Mouse (Mus musculus): Measurements from ENCODE around the gene Dab1. TPM values are rescaled to one million over a fixed set of nuclear protein-coding genes. Genes with fewer than 3 reads are reported as not detected.

Dab1 gene
- polyA plus RNA-seq, 1 experiment = 0.42 TPM

DNA sequence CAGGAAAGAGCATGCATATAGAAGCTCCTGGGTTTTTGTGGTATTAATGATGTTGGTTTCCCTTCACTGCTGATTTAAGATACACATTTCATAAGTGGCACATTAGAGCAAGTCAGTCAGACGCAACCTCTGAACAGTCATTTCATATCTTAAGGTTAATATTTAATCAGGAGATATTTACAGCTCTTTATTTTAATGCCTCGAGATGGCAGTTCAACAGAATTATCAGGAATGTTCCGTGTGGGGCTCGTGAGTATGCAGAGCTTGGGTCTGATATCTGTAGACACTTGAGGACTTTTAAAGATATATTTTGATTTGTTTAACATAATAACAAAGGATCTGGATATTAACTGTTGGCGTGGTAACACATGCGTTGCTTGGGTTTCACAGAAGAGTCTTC lies 892.7 kb downstream of the Dab1 start:
- no peak for DNase-seq (ENCODE audit: low read depth)

DNA sequence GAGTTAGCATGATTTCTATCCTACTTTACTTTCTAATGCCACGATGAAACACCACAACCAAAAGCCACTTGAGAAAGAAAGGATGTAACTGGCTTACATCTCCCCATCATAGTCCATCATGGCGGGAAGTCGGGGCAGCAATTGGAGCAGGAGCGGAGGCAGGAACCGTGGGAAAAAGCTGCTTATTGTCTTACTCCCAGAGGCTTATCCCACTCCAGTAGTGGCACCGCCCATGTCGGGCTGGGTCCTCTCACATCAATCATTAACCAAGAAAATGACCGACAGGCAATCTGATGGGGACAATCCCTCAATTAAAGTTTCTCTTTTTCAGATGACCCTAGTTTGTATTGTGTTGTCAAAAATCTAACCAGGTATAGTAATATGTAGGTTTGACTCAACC lies 893.4 kb downstream of the Dab1 start:
- DNase-seq (ENCODE audit: low read depth) = no peak

DNA sequence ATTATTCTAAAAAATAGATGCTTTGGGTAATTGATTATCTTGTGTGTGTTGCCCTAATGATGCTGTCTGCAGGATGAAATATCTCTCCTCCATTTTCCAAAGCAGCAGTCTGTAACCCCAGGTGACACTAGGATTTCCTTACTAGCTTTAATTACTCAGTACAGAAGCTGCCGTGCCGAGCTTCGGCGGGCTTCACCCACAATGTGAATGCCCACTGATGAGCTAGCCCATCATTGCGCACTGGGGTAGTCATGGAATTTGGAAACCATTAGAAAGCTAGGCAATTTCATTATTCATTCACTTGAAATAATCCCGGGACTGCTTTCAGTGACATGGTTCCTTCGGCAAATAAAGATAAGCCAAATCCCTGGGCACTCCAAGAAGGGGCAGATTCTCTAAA lies 894.5 kb downstream of the Dab1 start:
- DNase-seq (ENCODE audit: low read depth) = no peak

DNA sequence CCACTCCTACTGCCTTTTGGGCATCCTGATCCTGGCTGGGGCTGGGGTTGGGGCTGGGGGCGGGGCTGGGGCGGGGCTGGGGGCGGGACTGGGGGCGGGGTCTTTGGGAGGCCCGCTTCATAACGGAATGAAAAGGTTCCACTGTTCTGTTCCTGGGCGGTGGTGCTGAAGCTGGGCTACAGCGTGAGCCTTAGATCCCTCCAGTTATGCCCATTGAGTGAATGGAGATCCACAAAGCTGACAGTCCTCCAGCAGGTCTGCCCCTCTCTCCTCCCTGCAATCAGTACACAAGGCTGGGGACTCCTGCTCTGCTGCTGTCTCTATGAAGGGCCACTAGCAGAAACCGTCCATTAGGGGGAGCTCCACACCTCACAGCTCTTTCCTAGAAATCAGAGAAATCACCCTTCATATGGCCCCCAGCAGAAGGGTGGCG lies 895.4 kb downstream of the Dab1 start:
- DNase-seq (ENCODE audit: low read depth) = no peak

DNA sequence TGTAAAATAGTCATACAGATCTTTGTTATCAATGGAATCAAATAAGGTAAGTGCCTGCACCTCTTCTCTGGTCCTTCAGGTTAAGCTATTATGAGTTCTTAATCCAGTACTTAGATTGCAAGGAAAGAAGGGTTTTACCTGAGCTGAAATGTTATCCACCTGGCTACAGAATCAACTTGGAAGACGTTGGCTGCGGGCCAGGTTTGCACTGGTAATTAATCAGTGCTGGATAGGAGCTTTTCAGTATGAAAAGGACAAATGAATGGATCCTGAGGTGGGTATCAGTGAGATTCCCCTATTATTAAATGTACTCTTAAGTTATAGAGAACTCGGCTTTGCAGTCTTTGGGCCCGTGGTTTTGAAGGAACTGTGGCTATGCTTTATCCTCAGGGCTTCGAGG lies 896.5 kb downstream of the Dab1 start:
- DNase-seq (ENCODE audit: low read depth) = no peak

DNA sequence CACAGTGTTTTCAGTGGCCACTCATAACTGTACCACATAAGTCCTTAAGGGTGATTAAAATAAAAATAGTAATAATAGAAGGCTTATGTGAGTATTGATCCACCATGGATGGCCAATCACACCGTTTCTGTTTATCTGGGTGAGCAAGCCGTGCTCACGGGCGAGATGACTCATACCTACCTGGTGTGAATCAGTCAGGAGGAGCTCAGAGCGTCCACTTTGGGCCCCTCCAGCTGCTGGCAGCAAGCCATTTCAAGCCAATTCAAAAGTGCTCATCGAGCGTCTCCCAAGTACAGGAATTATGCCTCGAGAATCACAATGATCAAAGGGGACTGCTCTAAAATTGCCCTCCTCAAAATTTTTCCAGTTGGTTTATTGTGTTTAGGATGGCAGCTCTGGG lies 903.2 kb downstream of the Dab1 start:
- no peak for DNase-seq (ENCODE audit: low read depth)

DNA sequence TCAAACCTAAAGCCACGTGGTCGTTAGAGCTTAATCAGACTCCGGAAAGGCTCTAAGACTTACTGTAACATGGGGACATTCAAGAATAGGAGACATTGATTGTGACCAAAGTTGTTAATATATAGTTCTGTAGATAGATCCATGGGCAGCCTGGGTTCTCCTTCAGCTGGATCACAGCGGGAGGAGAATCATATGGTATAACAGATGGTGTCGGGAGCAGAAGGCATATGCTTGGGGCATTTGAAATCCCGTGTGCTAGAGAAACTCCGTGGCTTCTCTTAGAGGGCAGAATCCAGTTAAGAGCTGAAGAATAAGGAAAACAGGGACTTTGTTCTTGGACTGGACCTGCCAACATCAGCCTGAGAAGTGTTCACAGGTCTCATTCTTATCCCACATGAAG lies 904.6 kb downstream of the Dab1 start:
- DNase-seq (ENCODE audit: low read depth) = no peak

DNA sequence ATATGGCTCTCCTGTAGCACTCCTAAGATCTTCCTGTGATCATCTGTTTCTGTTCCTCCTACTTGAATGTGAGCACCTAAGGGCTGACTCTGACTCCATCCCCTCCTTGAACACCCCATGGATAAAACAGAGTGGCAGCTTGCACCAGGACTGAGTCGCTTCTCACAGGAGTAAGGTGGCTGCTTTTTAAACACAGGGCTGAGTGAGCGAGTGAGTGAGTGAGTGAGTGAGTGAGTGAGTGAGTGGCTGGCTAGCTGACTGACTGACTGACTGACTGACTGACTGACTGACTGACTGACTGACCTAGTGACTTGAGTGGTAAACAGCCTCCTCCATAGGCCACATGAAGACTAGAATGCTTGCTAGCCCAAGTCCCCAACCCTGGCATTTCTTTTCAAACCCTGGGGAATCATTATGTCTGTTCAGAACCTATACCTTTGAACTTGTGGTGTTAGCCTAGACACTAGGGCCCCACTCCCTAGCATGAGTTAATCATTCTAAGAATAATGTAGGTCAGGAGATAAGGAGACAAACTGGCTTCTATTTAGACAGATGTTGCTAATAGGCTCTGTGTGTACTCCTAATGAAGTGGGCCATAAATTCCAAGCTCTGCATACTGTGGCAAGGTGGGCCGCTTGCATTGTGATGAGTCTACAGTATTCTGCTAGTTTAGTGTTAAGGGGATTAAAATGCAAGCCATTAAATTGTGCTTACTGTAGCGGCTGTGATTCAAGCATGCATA lies 910.9 kb downstream of the Dab1 start:
- DNase-seq (ENCODE audit: low read depth) = no peak

DNA sequence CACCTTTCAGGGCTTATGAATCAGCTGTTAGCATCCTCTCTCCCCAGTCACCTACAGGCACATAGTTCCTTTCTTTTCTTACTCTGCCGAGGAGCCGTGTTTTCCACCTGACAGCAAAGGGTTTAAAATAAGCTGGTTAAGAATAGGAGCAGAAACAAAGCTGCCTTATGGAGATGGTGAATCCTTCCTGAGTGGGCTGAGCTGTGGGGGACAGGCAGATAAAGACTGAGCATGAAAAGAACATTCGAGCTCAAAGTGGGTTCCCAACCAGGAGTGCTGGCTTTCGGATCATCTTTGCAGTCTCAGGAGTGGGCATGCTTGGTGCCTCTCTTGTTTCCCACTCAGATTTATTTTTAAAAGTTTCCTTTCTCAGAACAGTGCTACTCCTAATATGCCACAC lies 913.7 kb downstream of the Dab1 start:
- DNase-seq (ENCODE audit: low read depth) = no peak

DNA sequence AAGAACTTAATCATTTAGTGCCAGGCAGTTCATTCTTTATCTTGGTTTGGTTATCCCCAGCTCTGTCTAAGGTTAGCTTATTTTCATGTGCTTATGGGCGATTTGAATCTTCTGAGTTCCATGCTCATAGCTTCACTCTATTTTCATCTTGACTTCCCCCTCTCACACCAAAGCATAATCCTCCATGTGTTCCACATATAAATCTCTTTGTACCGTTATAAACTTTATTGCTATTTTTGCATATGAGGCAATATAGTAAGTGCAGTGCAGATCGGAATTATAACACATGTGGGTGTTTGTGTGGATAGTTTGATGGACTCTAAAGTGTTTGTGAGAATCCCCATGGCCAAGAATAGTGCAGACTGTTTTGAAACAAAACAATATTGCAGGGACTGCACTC lies 919.3 kb downstream of the Dab1 start:
- DNase-seq (ENCODE audit: low read depth) = no peak

DNA sequence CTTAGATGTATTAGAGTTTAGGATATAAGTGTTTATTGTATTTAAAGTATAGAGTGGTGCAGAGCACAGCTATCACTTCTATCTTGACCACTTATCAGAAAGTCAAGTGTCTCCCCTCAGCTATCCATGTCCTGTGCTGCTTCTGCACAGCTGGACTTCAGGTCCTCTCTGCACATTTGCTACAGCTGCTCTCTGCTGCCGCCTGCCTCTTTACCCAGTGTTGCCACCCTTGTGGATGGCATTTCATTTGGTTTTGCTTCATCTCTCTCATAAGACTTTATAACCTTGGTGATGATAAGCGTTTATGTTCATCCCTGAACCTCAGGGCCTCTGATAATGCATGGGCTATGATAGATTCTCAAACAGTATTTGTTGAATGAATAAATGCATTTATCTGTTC lies 919.9 kb downstream of the Dab1 start:
- no peak for DNase-seq (ENCODE audit: low read depth)

DNA sequence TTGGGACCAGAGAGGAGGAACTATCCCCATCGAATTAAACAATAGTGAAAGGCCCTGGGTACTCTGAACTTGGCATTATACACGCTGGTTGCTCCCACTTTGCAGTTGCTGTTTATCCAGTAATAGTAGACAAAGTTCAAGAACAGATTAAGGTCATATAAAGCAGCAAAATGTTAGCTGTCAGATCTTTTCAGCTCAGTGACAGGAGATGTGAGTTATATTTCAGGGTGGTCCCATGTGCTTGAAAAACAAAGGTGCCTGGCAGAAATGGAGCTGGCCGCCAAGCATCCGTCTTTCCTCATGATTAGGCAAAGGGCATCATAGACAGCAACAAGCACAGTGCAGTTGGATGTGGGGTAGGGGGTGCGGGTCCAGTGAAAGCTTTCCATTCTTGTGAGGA lies 927.9 kb downstream of the Dab1 start:
- no peak for DNase-seq (ENCODE audit: low read depth)

DNA sequence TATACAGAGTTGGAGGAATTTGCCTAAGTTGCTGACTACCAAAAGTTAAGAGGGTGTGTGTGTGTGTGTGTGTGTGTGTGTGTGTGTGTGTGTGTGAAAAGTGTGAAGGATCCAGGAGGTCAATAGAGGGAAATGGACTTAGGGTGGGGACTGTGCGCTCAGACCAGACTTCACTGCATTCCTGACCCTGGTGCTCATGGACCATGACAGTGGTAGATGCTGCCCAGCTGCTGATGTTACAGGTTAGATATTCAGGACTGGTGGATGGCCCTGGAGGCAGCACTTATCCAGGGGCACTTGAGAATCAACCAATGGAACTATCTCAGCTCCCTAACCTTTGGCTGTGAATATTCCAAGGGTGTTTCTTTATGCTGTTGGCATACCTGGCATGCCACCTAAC lies 929.1 kb downstream of the Dab1 start:
- no peak for DNase-seq (ENCODE audit: low read depth)

DNA sequence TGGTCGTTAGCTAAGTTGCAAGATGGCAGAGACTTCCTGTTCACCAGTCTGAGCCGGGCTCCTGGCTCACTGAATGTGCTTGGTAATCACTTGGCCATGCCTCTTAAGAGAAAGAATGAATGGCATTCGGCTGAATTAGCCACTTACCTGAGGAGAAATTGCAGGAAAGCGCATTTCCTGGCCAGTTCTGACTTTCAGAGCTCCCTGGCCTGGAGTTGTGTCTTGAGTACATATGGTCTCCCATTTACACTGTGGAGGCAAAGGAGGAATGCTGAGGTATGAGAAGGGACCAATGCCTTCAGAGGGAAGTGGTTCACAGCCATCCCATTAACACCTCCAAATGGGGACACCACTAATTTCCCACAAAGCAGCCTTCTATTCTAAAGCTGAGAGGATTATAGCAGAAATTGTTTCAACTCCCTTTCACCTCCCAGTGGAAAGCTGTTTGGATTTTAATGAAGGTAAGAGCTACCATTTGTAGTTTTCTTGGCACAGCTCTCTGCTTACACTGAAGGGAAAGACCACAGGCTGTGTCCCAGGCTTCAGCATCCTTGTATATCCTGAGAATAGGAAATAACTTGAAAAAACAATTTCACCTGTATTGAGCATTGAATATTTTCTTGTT lies 931.5 kb downstream of the Dab1 start:
- no peak for DNase-seq (ENCODE audit: low read depth)

DNA sequence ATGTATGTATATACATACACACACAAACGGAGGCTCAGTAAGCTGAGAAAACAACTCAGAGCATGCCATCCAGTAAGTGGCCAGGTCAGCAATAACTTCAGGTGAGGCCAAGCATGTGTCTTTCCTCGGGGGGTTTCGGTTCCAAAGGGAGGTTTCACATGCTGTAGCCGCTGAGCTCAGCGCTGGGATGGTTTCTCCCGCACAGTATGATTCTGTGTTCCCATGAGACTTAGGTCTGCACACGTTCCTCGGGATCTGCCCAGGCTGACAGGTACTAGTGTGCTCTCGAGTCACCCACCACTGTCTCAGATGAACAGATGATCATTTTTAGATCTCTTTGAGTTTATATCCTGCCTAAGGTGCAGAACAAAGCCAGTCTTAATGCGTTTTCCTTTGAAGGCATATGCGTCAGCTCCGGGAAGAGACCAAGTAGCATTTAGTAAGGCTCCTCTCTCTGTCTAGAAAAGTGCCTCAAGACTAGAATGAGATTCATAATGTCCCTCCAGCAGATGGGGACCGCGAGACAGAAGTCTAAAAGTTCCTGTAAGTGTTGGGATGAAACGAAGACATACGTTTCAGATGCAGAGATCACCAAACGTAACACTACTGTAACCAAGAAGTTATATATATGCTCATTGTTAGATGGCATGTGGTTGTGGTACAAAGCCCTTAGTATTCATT lies 932.4 kb downstream of the Dab1 start:
- no peak for DNase-seq (ENCODE audit: low read depth)

DNA sequence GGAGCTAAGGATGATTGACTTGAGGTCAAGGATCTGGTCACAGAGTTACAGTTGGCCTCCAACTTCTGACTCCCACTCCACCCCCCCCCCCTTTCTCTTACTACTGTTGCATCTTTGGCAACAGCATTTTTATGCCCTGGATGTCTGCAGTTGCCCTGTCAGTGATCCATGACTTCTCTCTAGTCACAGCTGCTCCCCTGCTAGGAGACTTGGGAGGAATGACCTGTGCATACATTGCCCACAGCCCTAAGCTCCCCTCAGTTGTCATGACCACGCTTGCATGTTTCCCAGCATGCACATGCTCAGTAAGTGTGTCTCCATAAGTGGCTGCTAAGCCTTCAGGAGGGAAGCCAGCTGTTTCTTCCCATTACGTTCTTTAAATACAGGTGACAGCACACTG lies 936.2 kb downstream of the Dab1 start:
- no peak for DNase-seq (ENCODE audit: low read depth)

DNA sequence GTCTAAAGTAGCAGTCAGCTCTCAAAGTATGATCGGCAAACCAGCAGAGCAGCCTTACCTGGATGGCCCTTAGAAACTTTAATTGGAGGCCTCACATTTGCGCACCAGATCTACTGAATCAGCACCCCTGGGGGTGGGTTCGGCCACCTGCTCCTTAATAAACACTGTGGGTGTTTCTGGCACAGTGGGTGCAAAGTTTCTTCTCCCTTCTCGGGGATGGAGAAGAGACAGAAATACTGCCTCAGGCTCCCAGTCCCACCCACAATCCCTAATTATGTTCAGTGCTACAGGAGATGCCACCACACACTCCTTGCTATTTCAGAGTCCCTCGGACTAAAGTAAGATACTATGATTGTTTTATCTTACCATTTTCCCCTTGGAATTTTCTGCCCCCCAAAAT lies 944.4 kb downstream of the Dab1 start:
- DNase-seq (ENCODE audit: low read depth) = no peak

DNA sequence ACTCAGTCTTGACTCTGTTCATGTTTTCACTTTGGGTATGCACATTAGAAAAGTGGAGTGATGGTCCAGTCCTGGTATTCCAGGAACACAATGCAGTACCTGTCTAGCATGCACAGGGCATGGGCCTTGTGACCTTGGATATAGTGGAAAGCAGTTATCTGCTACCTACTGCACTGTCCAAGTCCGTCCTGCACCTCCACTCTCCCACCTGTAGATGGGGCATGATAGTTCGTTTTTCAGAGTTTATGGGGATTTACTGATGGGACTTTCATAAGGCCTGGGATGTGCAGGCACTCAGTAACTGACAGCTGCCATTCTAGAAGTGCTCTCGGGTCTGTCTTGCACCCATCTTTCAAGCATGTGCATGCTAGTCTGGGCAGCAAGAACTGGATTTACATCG lies 951.4 kb downstream of the Dab1 start:
- DNase-seq (ENCODE audit: low read depth) = no peak

DNA sequence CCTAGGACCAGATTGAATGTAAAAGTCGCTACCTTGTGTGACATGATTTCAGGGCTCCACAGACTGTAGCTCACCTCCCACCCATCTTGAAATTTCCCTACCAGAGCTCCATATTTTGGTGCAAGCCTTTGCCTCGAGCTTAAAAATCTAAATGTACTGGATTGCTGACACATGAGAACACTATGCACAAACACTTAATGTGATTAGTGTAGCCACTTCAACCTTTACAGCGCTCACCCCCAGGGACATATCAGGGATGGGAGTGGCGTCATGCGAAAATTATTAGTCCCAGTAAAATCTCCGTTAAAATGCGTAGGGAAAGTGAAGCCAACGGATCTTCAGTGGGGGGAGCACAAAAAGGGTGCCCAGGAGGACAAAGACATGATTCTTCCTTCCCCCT lies 953.3 kb downstream of the Dab1 start:
- no peak for DNase-seq (ENCODE audit: low read depth)

DNA sequence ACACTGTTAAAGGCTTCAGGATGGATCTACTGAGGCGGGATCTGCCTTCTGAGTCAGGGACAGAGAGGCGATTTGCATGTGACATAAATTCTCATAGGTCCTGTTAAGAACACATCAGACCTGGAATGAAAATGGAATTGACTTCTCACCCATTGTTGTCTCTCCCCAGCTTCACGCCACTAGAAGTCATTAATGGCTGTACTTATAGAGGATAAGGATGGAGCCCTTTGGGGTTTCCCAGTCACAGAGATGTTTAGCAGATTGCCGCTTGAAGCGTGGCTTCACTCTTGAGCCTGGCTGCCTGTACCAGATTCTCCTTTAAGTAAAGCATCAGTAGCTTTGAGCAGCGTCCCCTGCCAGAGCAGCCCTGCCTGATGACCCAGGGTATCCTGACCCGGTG lies 954.3 kb downstream of the Dab1 start:
- no peak for DNase-seq (ENCODE audit: low read depth)

DNA sequence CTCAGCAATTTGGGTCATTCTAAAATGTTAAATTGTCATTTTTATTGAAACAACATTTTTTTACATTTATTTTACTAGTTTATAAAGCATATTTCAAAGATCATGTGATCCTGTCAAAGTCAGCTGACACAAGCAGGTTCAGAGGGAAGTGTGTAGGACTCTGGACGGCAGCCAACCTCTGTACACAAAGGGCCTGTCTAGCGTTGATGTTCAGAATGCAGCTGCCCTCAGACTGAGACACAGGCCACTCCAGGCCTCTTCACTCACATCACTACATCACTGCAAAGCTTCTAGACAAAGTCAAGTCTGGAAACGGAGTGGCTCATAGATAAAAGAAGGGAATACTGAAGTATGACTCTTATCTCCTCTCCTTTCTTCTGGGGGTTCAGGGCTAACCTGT lies 959.2 kb downstream of the Dab1 start:
- no peak for DNase-seq (ENCODE audit: low read depth)

DNA sequence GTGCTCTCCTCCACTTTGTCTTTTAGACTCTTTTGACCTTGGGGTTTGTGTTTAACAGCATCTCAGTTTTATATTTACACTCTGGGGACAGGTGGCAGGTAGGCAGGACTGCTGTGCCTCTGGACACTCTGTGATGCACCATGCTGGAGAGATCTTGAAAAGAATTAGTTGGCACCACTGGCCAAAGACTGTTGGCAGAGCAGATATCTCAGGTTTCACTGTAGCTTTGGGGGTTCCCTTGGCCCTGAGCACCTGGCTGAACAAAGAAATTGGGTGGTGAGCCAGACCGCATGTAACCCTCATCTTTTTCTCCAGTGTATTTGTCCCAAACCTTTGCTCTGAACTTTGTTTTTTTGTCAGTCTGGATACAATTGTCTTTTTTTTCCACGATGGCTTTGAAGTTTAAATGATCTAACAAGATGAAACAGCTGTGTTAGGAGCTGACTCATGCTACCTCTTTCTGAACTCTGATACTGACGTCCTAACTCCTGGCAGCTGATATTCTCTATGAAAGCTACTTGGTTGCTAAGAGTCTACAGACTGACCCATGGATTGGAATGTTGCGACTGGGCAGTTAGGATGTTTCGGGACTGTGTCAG lies 960.9 kb downstream of the Dab1 start:
- DNase-seq (ENCODE audit: low read depth) = no peak

DNA sequence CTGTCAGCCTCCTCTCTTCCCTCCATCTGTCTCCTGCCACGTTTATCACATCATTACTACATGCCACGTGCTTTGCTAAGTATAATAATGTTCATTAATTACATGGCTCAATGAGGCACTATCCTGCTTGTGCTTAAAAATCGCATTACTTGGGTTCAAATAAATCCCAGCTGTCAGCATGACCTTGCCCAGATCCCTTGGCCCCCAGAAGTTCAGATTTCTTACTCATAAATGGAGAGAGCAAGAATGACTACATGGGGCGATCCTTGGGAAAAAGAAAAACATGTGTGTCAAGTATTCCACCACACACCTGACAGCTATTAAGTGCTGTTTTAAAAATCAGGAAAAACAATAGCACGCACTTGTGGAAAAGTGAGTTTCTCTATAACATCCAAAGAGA lies 963.6 kb downstream of the Dab1 start:
- no peak for DNase-seq (ENCODE audit: low read depth)
